ENCODE assay signal across 17 mouse cellular contexts in the genomic region with DNA sequence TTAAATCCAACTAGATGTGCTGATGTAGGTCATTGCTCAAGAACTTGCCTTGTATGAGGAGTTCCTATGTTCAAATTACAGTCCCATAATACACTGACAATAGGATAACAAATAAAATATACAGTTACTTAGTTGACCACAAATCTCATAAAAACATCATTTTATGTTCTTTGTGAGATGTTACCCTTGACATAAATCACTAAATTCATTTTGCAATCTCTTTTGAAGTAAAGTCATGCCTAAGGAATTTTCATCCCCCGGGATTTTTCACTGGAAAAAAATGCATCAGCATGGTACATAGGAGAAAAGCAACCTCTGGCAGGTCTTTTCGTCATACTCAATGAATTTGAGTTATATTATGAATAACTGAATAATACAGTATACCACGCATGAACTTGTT.
"Had no signal": no experiment of that assay in that cellular context is flagged by ENCODE, and none has a peak within 500 bp of the region (broad histone marks: within the 10 kb centered on the region; RNA-seq: fewer than 3 reads in every experiment).

No protein-coding gene starts in this region.

- H3K36me3 ChIP-seq: midbrain, embryonic 13.5 days; midbrain, embryonic 15.5 days; neural tube, embryonic 13.5 days; neural tube, embryonic 15.5 days had no signal

- H3K27ac ChIP-seq: midbrain, embryonic 13.5 days; midbrain, embryonic 15.5 days; neural tube, embryonic 13.5 days; neural tube, embryonic 15.5 days had no signal

- H3K27me3 ChIP-seq: midbrain, embryonic 13.5 days; midbrain, embryonic 15.5 days; neural tube, embryonic 13.5 days; neural tube, embryonic 15.5 days had no signal

- DNase-seq: lung, adult 18-20 months; lung, embryonic 14.5 days; lung, postnatal 10 days; lung, postnatal 4 days; retina, postnatal 1 day; right cerebral cortex, adult 18-20 months; right cerebral cortex, postnatal 25 days; right cerebral cortex, postnatal 4 days; spleen, adult 18-20 months; thymus, adult 18-20 months; thymus, postnatal 14 days; thymus, postnatal 36 days had no signal

- H3K9me3 ChIP-seq: midbrain, embryonic 13.5 days; midbrain, embryonic 15.5 days; neural tube, embryonic 13.5 days; neural tube, embryonic 15.5 days had no signal

- ATAC-seq: midbrain, embryonic 13.5 days; midbrain, embryonic 15.5 days had no signal

- H3K9ac ChIP-seq: lung, embryonic 14.5 days; midbrain, embryonic 13.5 days; midbrain, embryonic 15.5 days; neural tube, embryonic 13.5 days; neural tube, embryonic 15.5 days had no signal

- H3K4me3 ChIP-seq: midbrain, embryonic 13.5 days; midbrain, embryonic 15.5 days; neural tube, embryonic 13.5 days; neural tube, embryonic 15.5 days had no signal

- H3K4me2 ChIP-seq: lung, embryonic 14.5 days; midbrain, embryonic 11.5 days; midbrain, embryonic 13.5 days; midbrain, embryonic 15.5 days; neural tube, embryonic 13.5 days; neural tube, embryonic 15.5 days had no signal

- H3K4me1 ChIP-seq: midbrain, embryonic 13.5 days; midbrain, embryonic 15.5 days; neural tube, embryonic 13.5 days; neural tube, embryonic 15.5 days had no signal
